Mouse (Mus musculus) heart, postnatal 0 days (tissue): Measurements from ENCODE around the gene Map9. TPM values are rescaled to one million over a fixed set of nuclear protein-coding genes. Genes with fewer than 3 reads are reported as not detected.
A peak's percentile ranks its signal among the peaks of the same experiment; 100 is the strongest.
"Not testable (repeated sequence)": the region's sequence is repeated elsewhere in the genome, so short reads cannot be mapped to it uniquely, and the experiment has no call there.

Experiments used
- ATAC-seq: fragments of 200-750 bp; cut with Nextera tagmentation; 2 replicates; pipeline ENCODE4 v1.8.0; 2017; ENCODE audit warnings: low read depth, moderate number of reproducible peaks, moderate library complexity; ENCODE audit not compliant: insufficient read depth
- DNase-seq: peaks from one replicate; pipeline ENCODE4 v3.0.0-alpha.2; 2016; ENCODE audit warnings: low spot score
- H3K27ac ChIP-seq: fragments of 300-500 bp; sonication (generic); 2 replicates; pipeline ENCODE4 v1.5.1; 2014; ENCODE audit warnings: low read depth, mild to moderate bottlenecking
- H3K27me3 ChIP-seq: fragments of 300-500 bp; sonication (generic); 2 replicates; pipeline ENCODE4 v1.6.1; 2014; ENCODE audit warnings: low read length, mixed read lengths; ENCODE audit not compliant: control insufficient read depth, insufficient read depth
- H3K36me3 ChIP-seq: fragments of 300-500 bp; sonication (generic); replicated peaks from 2 replicates; pipeline ENCODE4 v1.6.1; 2014; ENCODE audit warnings: low read length, mixed read lengths; ENCODE audit not compliant: control insufficient read depth, insufficient read depth
- H3K4me1 ChIP-seq: fragments of 300-500 bp; sonication (generic); 2 replicates; pipeline ENCODE4 v1.6.1; 2014; ENCODE audit warnings: antibody characterized with exemption; ENCODE audit not compliant: control insufficient read depth, insufficient read depth
- H3K4me2 ChIP-seq: fragments of 300-500 bp; sonication (generic); 2 replicates; pipeline ENCODE4 v1.6.1; 2014; ENCODE audit warnings: low read depth, mild to moderate bottlenecking, low read length, moderate library complexity
- H3K4me3 ChIP-seq: fragments of 300-500 bp; sonication (generic); 2 replicates; pipeline ENCODE4 v1.5.1; 2014; ENCODE audit warnings: low read depth, low read length
- H3K9ac ChIP-seq: fragments of 300-500 bp; sonication (generic); replicated peaks from 2 replicates; pipeline ENCODE4 v1.6.1; 2014; ENCODE audit warnings: low read depth, low read length, mixed read lengths
- H3K9me3 ChIP-seq: fragments of 300-500 bp; sonication (generic); replicated peaks from 2 replicates; pipeline ENCODE4 v1.6.1; 2016; ENCODE audit warnings: low read length; ENCODE audit not compliant: control insufficient read depth
- CTCF ChIP-seq: IDR thresholded peaks from 2 replicates; pipeline ENCODE4 v1.5.1; 2016; ENCODE audit warnings: antibody characterized with exemption, control low read depth, low read depth
- EP300 ChIP-seq: IDR thresholded peaks from 2 replicates; pipeline ENCODE4 v1.6.1; 2016; ENCODE audit warnings: antibody characterized with exemption, low read depth
- WGBS: fragments of 180-500 bp; shearing (Covaris S2); extraction: QIAGEN DNeasy Blood & Tissue Kit; methylation state at CpG from one replicate; pipeline ENCODE4 v1.1.7; 2014; 5-methylcytosine and 5-hydroxymethylcytosine counted together
- polyA plus RNA-seq: library from polyadenylated mRNA; unstranded; fragments of >200 nt; fragmentation: Nextera tagmentation; extraction: Ambion mirVana; gene quantifications from 2 replicates; pipeline ENCODE4 v1.2.1, GENCODE M21; 2015
- total RNA-seq: library from RNA; depleted of rRNA; stranded (reverse); fragments of >200 nt; gene quantifications from 2 replicates; pipeline ENCODE4 v1.2.3, GENCODE M21; 2014; ENCODE audit warnings: low replicate concordance; rRNA removed

Gene Map9
- total RNA-seq (1.8 and 3.7 TPM in 2 replicates), polyA plus RNA-seq (4.3 TPM in 2 replicates)

DNA sequence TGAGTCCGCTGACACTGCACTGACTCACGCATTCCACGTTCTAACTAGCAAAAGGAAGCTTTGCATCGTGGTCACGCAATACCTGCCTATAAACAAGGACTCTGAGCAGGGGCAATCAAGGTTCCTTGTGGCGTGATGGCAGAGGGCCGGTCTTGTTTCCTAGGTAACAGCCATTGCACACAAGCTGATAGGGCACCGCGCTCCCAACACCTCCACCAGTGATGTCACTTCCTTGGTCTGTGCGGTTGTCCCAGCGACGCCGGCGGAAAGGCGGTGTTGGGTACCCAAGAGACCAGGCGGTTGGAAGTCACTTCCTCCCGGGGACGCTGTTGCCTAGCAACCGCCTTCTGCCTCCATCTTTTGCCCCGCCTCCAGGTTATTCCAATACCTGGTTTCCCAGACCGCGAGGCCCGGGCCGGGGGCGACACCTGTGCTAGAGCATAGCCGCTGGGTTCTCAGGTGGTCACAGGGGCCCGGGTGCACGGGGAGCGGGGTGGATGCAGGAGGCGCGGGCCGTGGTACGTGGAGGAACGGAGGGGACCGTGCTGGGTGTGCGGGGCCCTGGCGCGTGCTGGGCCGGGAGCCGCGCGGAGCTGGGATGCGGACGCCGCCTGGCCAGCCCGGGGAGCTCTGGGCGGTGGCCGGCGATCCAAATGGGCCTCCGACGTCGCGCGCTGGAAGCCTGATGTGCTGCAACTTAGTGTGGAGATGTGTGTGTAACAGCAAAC, at the start of gene Map9:
Map9 (plus strand) TSS at position 248 of the 728 bp plus-strand sequence.
- under 1% methylated on average over 54 of the region's 54 CpGs for WGBS
- TF ChIP-seq EP300, result no peak
- no peak for TF ChIP-seq CTCF
- no peak within 1 kb of the TSS for H3K27ac ChIP-seq

DNA sequence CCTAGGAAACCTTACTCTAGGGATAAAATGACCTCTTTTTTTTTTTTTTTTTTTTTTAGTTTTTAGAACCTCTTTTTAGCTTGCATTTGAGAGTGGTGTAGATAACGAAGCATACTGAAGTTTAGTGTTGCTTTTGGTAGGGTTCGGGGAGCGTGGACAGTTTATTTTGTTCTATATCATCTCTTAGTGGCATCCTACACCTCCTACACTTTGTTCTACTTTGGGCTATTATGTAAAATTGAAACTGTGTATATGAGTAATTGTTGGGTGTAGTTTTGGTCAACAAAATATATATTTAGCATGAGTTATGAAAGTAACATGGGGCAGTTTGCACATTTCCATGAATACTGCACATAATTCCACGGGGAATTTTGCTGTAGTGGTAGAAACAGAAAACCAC, 42.1 kb upstream of the Map9 start:
- Histone ChIP-seq H3K36me3 (no peaks in the 10 kb centered on the region), H3K27me3 (no peaks in the 10 kb centered on the region), H3K4me2 (no peak overlapping the region), H3K9me3 (no peaks in the 10 kb centered on the region), H3K4me3 (no peak overlapping the region), H3K9ac (no peak overlapping the region), H3K4me1 (no peaks in the 10 kb centered on the region), H3K27ac (no peak overlapping the region)
- no peak for ATAC-seq
- WGBS, result 83% methylated on average over 4 of the region's 4 CpGs
- no peak for DNase-seq
- TF ChIP-seq CTCF (no peak), EP300 (no peak)

More for the DNA sequence above, at the start of gene Map9:
- H3K4me1 ChIP-seq, result peaks cover 4% of the 10 kb centered on the region; the same call in 1 of the 2 replicates
- no peaks in the 10 kb centered on the region for H3K36me3 ChIP-seq
- H3K9ac ChIP-seq, result no peak within 1 kb of the TSS
- DNase-seq (peak; percentile 99), ATAC-seq (peak; percentile 100)
- H3K4me3 ChIP-seq, result peak within 1 kb of the TSS; percentile 55
- H3K4me2 ChIP-seq, result peak within 1 kb of the TSS; percentile 73
- no peaks in the 10 kb centered on the region for H3K9me3 ChIP-seq
- H3K27me3 ChIP-seq, result no peaks in the 10 kb centered on the region

DNA sequence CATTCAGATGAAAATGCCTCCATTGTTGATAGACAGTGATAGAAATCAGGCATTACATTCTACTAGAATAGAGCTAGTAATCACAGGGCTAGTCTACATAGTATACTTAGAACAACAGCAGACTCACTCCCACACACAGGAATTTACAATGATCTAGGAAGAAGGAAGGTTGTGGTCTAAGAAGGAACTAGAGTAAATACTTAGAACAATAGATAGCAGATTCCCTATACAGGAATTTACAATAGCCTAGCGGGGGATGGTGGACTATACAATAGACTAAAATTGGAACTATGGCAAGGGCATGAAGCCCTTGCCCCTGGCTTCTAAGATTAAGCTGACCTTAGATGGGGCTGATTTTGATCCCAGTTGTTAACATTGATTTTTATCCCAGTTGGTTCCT, 31.1 kb upstream of the Map9 start:
- not testable (repeated sequence) for ATAC-seq, H3K27ac ChIP-seq, DNase-seq, H3K9ac ChIP-seq, H3K4me2 ChIP-seq, H3K4me1 ChIP-seq, H3K4me3 ChIP-seq, H3K27me3 ChIP-seq, H3K36me3 ChIP-seq, H3K9me3 ChIP-seq
- 82% methylated on average over 1 of the region's 1 CpGs for WGBS

DNA sequence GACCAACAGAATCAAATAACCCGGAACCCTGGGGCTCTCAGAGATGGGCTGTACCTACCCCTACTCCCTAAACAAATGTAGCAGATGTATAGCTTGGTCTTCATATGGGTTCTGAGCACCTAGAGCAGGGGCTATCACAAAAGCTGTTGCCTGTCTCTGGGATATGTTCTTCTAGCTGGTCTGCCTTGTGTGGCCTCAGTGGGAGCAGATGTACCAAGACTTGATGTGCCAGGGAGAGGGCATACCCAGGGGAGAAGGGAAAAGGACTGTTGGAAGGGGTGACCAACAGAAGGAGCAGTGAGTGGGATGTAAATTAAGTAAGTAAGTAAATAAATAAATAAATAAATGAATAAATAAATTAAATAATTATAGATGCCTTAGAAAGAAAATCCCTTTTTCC, 25.8 kb upstream of the Map9 start:
- DNase-seq, result no peak
- Histone ChIP-seq H3K36me3 (no peaks in the 10 kb centered on the region), H3K4me2 (no peak overlapping the region), H3K4me3 (no peak overlapping the region), H3K9ac (no peak overlapping the region), H3K27ac (no peak overlapping the region), H3K9me3 (no peaks in the 10 kb centered on the region), H3K27me3 (no peaks in the 10 kb centered on the region), H3K4me1 (no peaks in the 10 kb centered on the region)
- no peak for TF ChIP-seq CTCF
- WGBS, result 95% methylated on average over 1 of the region's 1 CpGs
- no peak for ATAC-seq

DNA sequence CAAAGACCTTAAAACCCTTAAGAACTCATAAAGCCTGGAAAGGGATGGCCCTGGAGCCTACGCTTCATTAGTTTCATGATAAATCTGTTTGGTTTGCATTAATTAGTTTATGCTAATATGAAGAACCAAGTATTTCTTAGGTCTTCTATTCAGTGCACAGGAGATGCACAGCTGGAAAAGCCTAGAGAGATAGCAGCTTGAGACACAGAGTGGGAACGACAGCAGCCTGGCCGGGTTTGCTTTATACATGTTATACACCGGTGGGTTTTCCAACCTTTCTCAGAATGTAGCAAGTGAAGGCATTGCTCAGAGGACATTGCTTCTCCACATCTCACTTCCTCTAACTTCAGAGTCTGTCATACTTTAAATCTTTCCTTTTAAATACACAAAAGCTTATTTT, 25.3 kb upstream of the Map9 start:
- WGBS, result 76% methylated on average over 4 of the region's 4 CpGs
- Histone ChIP-seq H3K4me3 (no peak overlapping the region), H3K27me3 (no peaks in the 10 kb centered on the region), H3K36me3 (no peaks in the 10 kb centered on the region), H3K9ac (no peak overlapping the region), H3K9me3 (no peaks in the 10 kb centered on the region), H3K4me1 (no peaks in the 10 kb centered on the region), H3K4me2 (no peak overlapping the region), H3K27ac (no peak overlapping the region)
- ATAC-seq, result no peak
- DNase-seq, result no peak
- TF ChIP-seq CTCF, result no peak
- no peak for TF ChIP-seq EP300
